Mouse (Mus musculus) CH12.LX (cell line): ENCODE results near the gene Ing1.

Experiments used
- CHD2 ChIP-seq: IDR thresholded peaks from 2 replicates; pipeline ENCODE4 v1.6.1; 2011; ENCODE audit warnings: low read length, improper control_type of control experiment
- CTCF ChIP-seq, 2 experiments: IDR thresholded peaks in 1 of 2; conservative IDR thresholded peaks in 1 of 2; 2 replicates each; pipeline ENCODE4 v1.5.1; 2011 to 2012; ENCODE audit warnings: low read depth in 2 of 2, low read length in 2 of 2, improper control_type of control experiment in 1 of 2, inconsistent platforms in 1 of 2, mild to moderate bottlenecking in 1 of 2, moderate library complexity in 1 of 2
- EP300 ChIP-seq: IDR thresholded peaks from 2 replicates; pipeline ENCODE4 v1.6.1; 2011; ENCODE audit warnings: low read length, improper control_type of control experiment
- NRF1 ChIP-seq: IDR thresholded peaks from 2 replicates; pipeline ENCODE4 v1.6.1; 2014; ENCODE audit warnings: low read depth, mild to moderate bottlenecking, inconsistent platforms, low read length, improper control_type of control experiment, moderate library complexity
- USF1 ChIP-seq: IDR thresholded peaks from 2 replicates; pipeline ENCODE4 v1.6.1; 2014; ENCODE audit warnings: low read depth, mild to moderate bottlenecking, inconsistent platforms, low read length, improper control_type of control experiment

GRCm38 (mm10) chr8:11549706-11550105 is 5.7 kb upstream of the Ing1 start:
- TF ChIP-seq CTCF (conservative IDR thresholded peaks at IDR 0.05 in 1 of 2, IDR thresholded peaks at IDR 0.05 in 1 of 2; ENCODE audit: low read depth in 2 of 2, low read length in 2 of 2) (peak; percentile 84 to 92), NRF1 (no peak), EP300 (no peak), CHD2 (no peak), USF1 (no peak)
